Mouse (Mus musculus) olfactory bulb, adult 2 months (tissue): Measurements from ENCODE around the gene Wipf3.

Experiments
- CTCF ChIP-seq: fragments of 200-500 bp; IDR thresholded peaks from 2 replicates; pipeline ENCODE4 v1.5.1; 2012; ENCODE audit warnings: low read depth, mild to moderate bottlenecking, low read length, moderate library complexity; ENCODE audit not compliant: insufficient read depth
- POLR2A ChIP-seq: fragments of 200-500 bp; IDR thresholded peaks from 2 replicates; pipeline ENCODE4 v1.6.1; 2012; ENCODE audit warnings: mild to moderate bottlenecking, low read depth, low read length, moderate library complexity; ENCODE audit not compliant: insufficient read depth

- no peak for TF ChIP-seq CTCF
- no peak for TF ChIP-seq POLR2A
Measured at GRCm38 (mm10) chr6:54443657-54444056, 14.3 kb downstream of the Wipf3 start.
